Mouse (Mus musculus): ENCODE results near the gene Plgrkt. TPM values are rescaled to one million over a fixed set of nuclear protein-coding genes. Genes with fewer than 3 reads are reported as not detected.

Plgrkt gene
- polyA plus RNA-seq, 1 experiment from 2014 or later: 51.8 TPM

DNA sequence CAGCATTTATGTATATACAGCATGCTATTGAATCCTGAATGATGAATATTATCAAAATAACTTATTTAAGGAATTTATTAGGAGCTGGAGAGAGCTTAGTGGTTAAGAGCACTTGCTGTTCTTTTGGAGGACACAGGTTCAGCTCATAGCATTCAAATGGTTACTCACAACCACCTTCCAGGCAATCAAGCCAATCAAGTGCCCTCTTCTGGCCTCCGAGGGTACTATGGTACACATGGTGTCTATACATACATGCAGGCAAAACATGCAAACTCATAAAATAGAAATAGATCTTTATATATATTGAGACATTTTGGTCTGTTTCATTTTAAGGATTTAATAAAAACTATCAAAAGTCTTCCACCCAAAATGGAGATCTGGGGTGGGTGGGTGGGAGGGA is 21.6 kb upstream of the Plgrkt start:
- H3K9me3 ChIP-seq (ENCODE audit: control insufficient read depth, low read length): no peaks in the 10 kb centered on the region
- H3K4me3 ChIP-seq (ENCODE audit: low read depth, low read length): no peak overlapping the region
- no peak overlapping the region for H3K4me2 ChIP-seq (ENCODE audit: low read depth)
- ATAC-seq (ENCODE audit: insufficient read depth, low FRiP score, low TSS enrichment) (no peak), DNase-seq (ENCODE audit: low spot score) (no peak)
- no peaks in the 10 kb centered on the region for H3K4me1 ChIP-seq (ENCODE audit: control insufficient read depth, insufficient read depth, low read length)
- no peak overlapping the region for H3K9ac ChIP-seq (ENCODE audit: low read length)
- H3K27ac ChIP-seq (ENCODE audit: low read depth, low read length): no peak overlapping the region
- H3K27me3 ChIP-seq (ENCODE audit: control insufficient read depth, insufficient read depth, low read length): no peaks in the 10 kb centered on the region
- no peaks in the 10 kb centered on the region for H3K36me3 ChIP-seq (ENCODE audit: control insufficient read depth, insufficient read depth, low read length)
- WGBS: 83% methylated on average over 1 of the region's 1 CpGs

- Histone ChIP-seq H3K27me3 (ENCODE audit: control insufficient read depth, insufficient read depth, low read length) (no peaks in the 10 kb centered on the region), H3K36me3 (ENCODE audit: control insufficient read depth, insufficient read depth, low read length) (no peaks in the 10 kb centered on the region), H3K9ac (ENCODE audit: low read length) (no peak overlapping the region), H3K27ac (ENCODE audit: low read depth, low read length) (no peak overlapping the region), H3K4me1 (ENCODE audit: control insufficient read depth, insufficient read depth, low read length) (no peaks in the 10 kb centered on the region), H3K4me3 (ENCODE audit: low read depth, low read length) (no peak overlapping the region), H3K9me3 (ENCODE audit: control insufficient read depth, low read length) (no peaks in the 10 kb centered on the region), H3K4me2 (ENCODE audit: low read depth) (no peak overlapping the region)
- WGBS: 90% methylated on average over 4 of the region's 4 CpGs
- ATAC-seq (ENCODE audit: insufficient read depth, low FRiP score, low TSS enrichment) (no peak), DNase-seq (ENCODE audit: low spot score) (no peak)
Observed at GRCm38 (mm10) chr19:29385822-29386221, 18.6 kb upstream of the Plgrkt start.

- H3K27ac ChIP-seq (ENCODE audit: low read depth, low read length): no peak overlapping the region
Observed at GRCm38 (mm10) chr19:29384994-29385393, 17.8 kb upstream of the Plgrkt start.

DNA sequence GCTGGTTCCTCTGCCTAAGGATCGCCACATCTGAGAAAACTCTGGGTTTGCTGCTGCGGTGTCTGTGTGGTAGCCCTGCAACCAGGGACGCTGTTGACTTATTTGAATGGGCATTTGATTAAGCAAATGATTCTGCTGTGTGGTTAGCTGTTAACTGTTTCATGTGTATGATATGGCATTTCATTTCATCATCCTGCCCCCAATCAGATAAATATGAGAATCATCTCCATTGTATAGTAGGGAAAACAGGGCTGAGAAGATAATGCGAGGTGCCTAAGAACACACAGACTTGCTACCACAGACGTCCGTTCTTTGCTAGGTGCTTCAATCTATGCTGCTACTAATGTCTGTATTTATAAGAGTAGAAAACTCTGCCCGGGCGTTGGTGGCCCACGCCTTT is 17.2 kb upstream of the Plgrkt start:
- ATAC-seq (ENCODE audit: insufficient read depth, low FRiP score, low TSS enrichment) (no peak), DNase-seq (ENCODE audit: low spot score) (no peak)
- 88% methylated on average over 9 of the region's 9 CpGs for WGBS
- H3K27me3 ChIP-seq (ENCODE audit: control insufficient read depth, insufficient read depth, low read length): no peaks in the 10 kb centered on the region
- no peak overlapping the region for H3K9ac ChIP-seq (ENCODE audit: low read length)
- H3K9me3 ChIP-seq (ENCODE audit: control insufficient read depth, low read length): no peaks in the 10 kb centered on the region
- H3K27ac ChIP-seq (ENCODE audit: low read depth, low read length): no peak overlapping the region
- no peak overlapping the region for H3K4me2 ChIP-seq (ENCODE audit: low read depth)
- H3K4me3 ChIP-seq (ENCODE audit: low read depth, low read length): no peak overlapping the region
- H3K4me1 ChIP-seq (ENCODE audit: control insufficient read depth, insufficient read depth, low read length): no peaks in the 10 kb centered on the region
- H3K36me3 ChIP-seq (ENCODE audit: control insufficient read depth, insufficient read depth, low read length): no peaks in the 10 kb centered on the region

More at GRCm38 (mm10) chr19:29384994-29385393, 17.8 kb upstream of the Plgrkt start:
- H3K9me3 ChIP-seq (ENCODE audit: control insufficient read depth, low read length): no peaks in the 10 kb centered on the region
- no peak overlapping the region for H3K9ac ChIP-seq (ENCODE audit: low read length)
- no peaks in the 10 kb centered on the region for H3K27me3 ChIP-seq (ENCODE audit: control insufficient read depth, insufficient read depth, low read length)
- ATAC-seq (ENCODE audit: insufficient read depth, low FRiP score, low TSS enrichment) (no peak), DNase-seq (ENCODE audit: low spot score) (no peak)
- 92% methylated on average over 6 of the region's 6 CpGs for WGBS
- H3K4me3 ChIP-seq (ENCODE audit: low read depth, low read length): no peak overlapping the region
- H3K4me2 ChIP-seq (ENCODE audit: low read depth): no peak overlapping the region
- no peaks in the 10 kb centered on the region for H3K36me3 ChIP-seq (ENCODE audit: control insufficient read depth, insufficient read depth, low read length)
- no peaks in the 10 kb centered on the region for H3K4me1 ChIP-seq (ENCODE audit: control insufficient read depth, insufficient read depth, low read length)

- Histone ChIP-seq H3K4me2 (ENCODE audit: low read depth) (no peak overlapping the region), H3K9me3 (ENCODE audit: control insufficient read depth, low read length) (no peaks in the 10 kb centered on the region), H3K4me1 (ENCODE audit: control insufficient read depth, insufficient read depth, low read length) (no peaks in the 10 kb centered on the region), H3K9ac (ENCODE audit: low read length) (no peak overlapping the region), H3K36me3 (ENCODE audit: control insufficient read depth, insufficient read depth, low read length) (no peaks in the 10 kb centered on the region), H3K27ac (ENCODE audit: low read depth, low read length) (no peak overlapping the region), H3K27me3 (ENCODE audit: control insufficient read depth, insufficient read depth, low read length) (no peaks in the 10 kb centered on the region), H3K4me3 (ENCODE audit: low read depth, low read length) (no peak overlapping the region)
- WGBS: 93% methylated on average over 5 of the region's 5 CpGs
- no peak for DNase-seq (ENCODE audit: low spot score)
- no peak for ATAC-seq (ENCODE audit: insufficient read depth, low FRiP score, low TSS enrichment)
Observed at GRCm38 (mm10) chr19:29383368-29383767, 16.2 kb upstream of the Plgrkt start.

DNA sequence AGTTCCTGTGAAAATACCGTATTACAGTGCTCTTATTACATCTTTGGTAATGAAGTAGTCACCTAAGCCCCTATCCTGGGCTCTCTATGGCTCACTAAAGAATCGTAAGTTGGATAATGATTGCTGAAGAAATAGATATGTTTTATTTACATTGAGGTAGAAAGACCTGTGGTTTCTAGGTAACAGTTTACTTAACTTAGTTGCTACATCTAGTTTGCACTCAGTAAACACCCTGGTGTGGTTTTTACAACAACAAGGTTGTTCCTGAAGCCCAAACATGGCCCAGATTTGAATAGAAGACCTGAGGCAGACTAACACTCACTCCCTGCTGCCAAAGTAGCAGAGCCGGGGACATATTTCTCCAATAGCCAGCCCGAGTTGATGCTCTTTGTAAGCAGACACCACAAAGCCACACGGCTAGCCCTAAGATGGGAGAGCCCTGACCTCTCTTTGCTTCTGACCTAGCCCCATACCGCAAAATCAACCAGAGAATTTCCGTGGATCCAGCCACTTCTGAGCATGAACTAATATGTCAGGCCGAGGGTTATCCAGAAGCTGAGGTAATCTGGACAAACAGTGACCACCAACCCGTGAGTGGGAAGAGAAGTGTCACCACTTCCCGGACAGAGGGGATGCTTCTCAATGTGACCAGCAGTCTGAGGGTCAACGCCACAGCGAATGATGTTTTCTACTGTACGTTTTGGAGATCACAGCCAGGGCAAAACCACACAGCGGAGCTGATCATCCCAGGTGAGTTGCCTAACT is 12.8 kb upstream of the Plgrkt start:
- ATAC-seq (ENCODE audit: insufficient read depth, low FRiP score, low TSS enrichment) (no peak), DNase-seq (ENCODE audit: low spot score) (no peak)
- no peaks in the 10 kb centered on the region for H3K4me1 ChIP-seq (ENCODE audit: control insufficient read depth, insufficient read depth, low read length)
- H3K9ac ChIP-seq (ENCODE audit: low read length): no peak overlapping the region
- 89% methylated on average over 14 of the region's 14 CpGs for WGBS
- no peaks in the 10 kb centered on the region for H3K36me3 ChIP-seq (ENCODE audit: control insufficient read depth, insufficient read depth, low read length)
- no peak overlapping the region for H3K4me3 ChIP-seq (ENCODE audit: low read depth, low read length)
- H3K27me3 ChIP-seq (ENCODE audit: control insufficient read depth, insufficient read depth, low read length): no peaks in the 10 kb centered on the region
- H3K4me2 ChIP-seq (ENCODE audit: low read depth): no peak overlapping the region
- H3K9me3 ChIP-seq (ENCODE audit: control insufficient read depth, low read length): no peaks in the 10 kb centered on the region
- no peak overlapping the region for H3K27ac ChIP-seq (ENCODE audit: low read depth, low read length)

DNA sequence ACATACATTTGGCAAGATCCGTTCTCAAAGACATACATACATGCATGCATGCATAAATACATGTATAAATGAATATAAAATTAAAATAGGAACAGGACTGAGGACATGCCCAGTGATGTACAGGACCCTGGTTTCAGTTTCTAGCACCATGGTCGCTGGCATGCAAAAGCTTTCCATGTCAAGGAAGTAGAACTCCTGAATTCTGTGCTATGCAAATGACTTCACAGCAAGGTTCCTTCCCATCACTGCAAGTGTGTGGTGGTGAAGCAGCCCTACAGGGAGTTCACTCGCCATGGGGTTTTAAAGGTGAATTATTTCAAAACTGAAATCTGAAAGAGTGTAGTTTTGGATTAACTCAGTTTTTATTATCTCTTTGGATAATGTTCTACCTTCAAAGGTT is 9.2 kb upstream of the Plgrkt start:
- Histone ChIP-seq H3K9ac (ENCODE audit: low read length) (no peak overlapping the region), H3K4me2 (ENCODE audit: low read depth) (no peak overlapping the region), H3K9me3 (ENCODE audit: control insufficient read depth, low read length) (no peaks in the 10 kb centered on the region), H3K36me3 (ENCODE audit: control insufficient read depth, insufficient read depth, low read length) (no peaks in the 10 kb centered on the region), H3K4me1 (ENCODE audit: control insufficient read depth, insufficient read depth, low read length) (no peaks in the 10 kb centered on the region), H3K27ac (ENCODE audit: low read depth, low read length) (no peak overlapping the region), H3K27me3 (ENCODE audit: control insufficient read depth, insufficient read depth, low read length) (no peaks in the 10 kb centered on the region), H3K4me3 (ENCODE audit: low read depth, low read length) (no peak overlapping the region)
- 78% methylated on average over 3 of the region's 3 CpGs for WGBS
- ATAC-seq (ENCODE audit: insufficient read depth, low FRiP score, low TSS enrichment) (no peak), DNase-seq (ENCODE audit: low spot score) (no peak)

DNA sequence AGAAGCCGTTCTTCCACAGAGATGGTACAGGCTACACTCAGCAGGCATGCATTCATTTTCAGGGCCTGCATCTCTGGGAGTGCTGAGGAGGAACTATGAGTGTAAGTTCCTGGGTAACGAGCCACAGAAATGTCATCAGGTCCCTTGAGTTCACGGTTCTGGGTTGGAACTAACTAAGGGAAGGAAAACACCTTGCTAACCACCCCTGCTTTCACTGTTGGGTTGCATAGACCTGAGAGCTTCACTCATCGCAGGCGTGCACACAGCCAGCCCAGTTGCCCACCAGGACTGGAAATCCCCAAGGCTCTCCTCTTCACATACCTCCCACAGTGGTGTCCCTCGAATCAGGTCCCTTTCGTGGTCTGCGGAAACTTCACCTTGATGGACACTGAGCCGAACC is 7.8 kb upstream of the Plgrkt start:
- Histone ChIP-seq H3K9ac (ENCODE audit: low read length) (no peak overlapping the region), H3K4me2 (ENCODE audit: low read depth) (no peak overlapping the region), H3K4me1 (ENCODE audit: control insufficient read depth, insufficient read depth, low read length) (no peaks in the 10 kb centered on the region), H3K27ac (ENCODE audit: low read depth, low read length) (no peak overlapping the region), H3K36me3 (ENCODE audit: control insufficient read depth, insufficient read depth, low read length) (no peaks in the 10 kb centered on the region), H3K9me3 (ENCODE audit: control insufficient read depth, low read length) (no peaks in the 10 kb centered on the region), H3K4me3 (ENCODE audit: low read depth, low read length) (no peak overlapping the region), H3K27me3 (ENCODE audit: control insufficient read depth, insufficient read depth, low read length) (no peaks in the 10 kb centered on the region)
- no peak for ATAC-seq (ENCODE audit: insufficient read depth, low FRiP score, low TSS enrichment)
- WGBS: 90% methylated on average over 9 of the region's 9 CpGs
- DNase-seq (ENCODE audit: low spot score): no peak

GRCm38 (mm10) chr19:29373438-29373837 is 6.2 kb upstream of the Plgrkt start:
- Histone ChIP-seq H3K9ac (ENCODE audit: low read length) (no peak overlapping the region), H3K4me3 (ENCODE audit: low read depth, low read length) (no peak overlapping the region), H3K9me3 (ENCODE audit: control insufficient read depth, low read length) (no peaks in the 10 kb centered on the region), H3K27me3 (ENCODE audit: control insufficient read depth, insufficient read depth, low read length) (no peaks in the 10 kb centered on the region), H3K4me2 (ENCODE audit: low read depth) (peak overlapping the region; percentile 2), H3K27ac (ENCODE audit: low read depth, low read length) (no peak overlapping the region), H3K36me3 (ENCODE audit: control insufficient read depth, insufficient read depth, low read length) (no peaks in the 10 kb centered on the region), H3K4me1 (ENCODE audit: control insufficient read depth, insufficient read depth, low read length) (no peaks in the 10 kb centered on the region)
- DNase-seq (ENCODE audit: low spot score): no peak
- WGBS: 40% methylated on average over 11 of the region's 11 CpGs
- ATAC-seq (ENCODE audit: insufficient read depth, low FRiP score, low TSS enrichment): no peak

Measured in neural tube, embryonic 11.5 days (tissue).